Comparison of ENCODE assay signal across 9 mouse cellular contexts in the genomic region with DNA sequence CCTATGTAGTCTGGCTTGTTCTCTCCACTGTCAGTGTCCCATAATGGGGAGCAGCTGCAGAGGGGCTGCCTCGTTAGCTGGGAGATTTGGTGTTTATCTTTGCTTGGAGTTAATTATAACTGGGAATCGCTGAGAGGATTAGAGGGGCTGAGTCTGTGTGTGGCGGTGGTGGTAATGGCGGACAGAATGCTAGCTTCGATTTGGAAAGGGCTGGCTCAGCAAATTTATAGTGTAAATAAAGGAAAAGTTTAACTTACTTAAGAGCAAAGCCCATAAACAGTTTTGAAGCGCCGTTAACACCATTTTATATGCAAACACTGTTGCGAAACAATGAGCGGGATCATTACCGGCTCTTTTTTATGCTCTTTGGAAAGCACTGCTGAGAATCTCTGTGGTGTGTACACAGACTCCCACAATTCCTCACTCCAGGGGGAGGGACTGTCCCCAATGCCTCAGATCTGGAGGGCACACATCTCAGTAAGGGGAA.
A peak's percentile ranks its signal among the peaks of the same experiment; 100 is the strongest.
DNase-seq lines count a peak whose midpoint lies in the region; ATAC-seq and TF ChIP-seq lines count a peak whose summit lies in the region.
"Had no signal": no experiment of that assay in that cellular context is flagged by ENCODE, and none has a peak within 500 bp of the region (broad histone marks: within the 10 kb centered on the region; RNA-seq: fewer than 3 reads in every experiment).

No protein-coding gene starts in this region.

- 33% methylated on average over 10 of the region's 10 CpGs for WGBS in kidney, postnatal 0 days
- WGBS in liver, postnatal 0 days (ENCODE audit: insufficient replicate concordance) = 51% methylated on average over 10 of the region's 10 CpGs
- WGBS in small intestine, adult 2 months = 11% methylated on average over 10 of the region's 10 CpGs

- peaks cover 4% of the 10 kb centered on the region; the same call in 1 of the 2 replicates for H3K36me3 ChIP-seq in kidney, postnatal 0 days (ENCODE audit: insufficient read depth, low read length)
- no peaks in the 10 kb centered on the region for H3K36me3 ChIP-seq in liver, postnatal 0 days (replicated peaks; ENCODE audit: insufficient read depth, low read length)
- no peaks in the 10 kb centered on the region for H3K36me3 ChIP-seq in small intestine, adult 2 months (ENCODE audit: control insufficient read depth, insufficient read depth, low read length)

- no peak for ATAC-seq in kidney, postnatal 0 days (replicated peaks; ENCODE audit: low FRiP score, low read depth)
- peak; percentile 74 for ATAC-seq in granulocyte monocyte progenitor cell, adult 5-6 weeks (replicated peaks; ENCODE audit: poor library complexity, severe bottlenecking)
- ATAC-seq in liver, postnatal 0 days = peak; percentile 59

- no peak for TF ChIP-seq POLR2A in small intestine, adult 2 months (IDR thresholded peaks at IDR 0.05; ENCODE audit: low read depth, low read length)

- peak overlapping the region; percentile 32 for H3K4me2 ChIP-seq in kidney, postnatal 0 days (ENCODE audit: low read length)
- H3K4me2 ChIP-seq in liver, postnatal 0 days (ENCODE audit: low read depth, low read length) = peak overlapping the region; percentile 58

- no peak overlapping the region for H3K9ac ChIP-seq in kidney, postnatal 0 days (ENCODE audit: low read depth, low read length)
- H3K9ac ChIP-seq in liver, postnatal 0 days (replicated peaks) = no peak overlapping the region

- DNase-seq in kidney, postnatal 0 days (ENCODE audit: low spot score) = peak; percentile 40
- no peak for DNase-seq in kidney, adult 11 months
- no peak for DNase-seq in liver, postnatal 0 days
- DNase-seq in kidney, adult 8-10 months = no peak
- DNase-seq in gastrocnemius, adult 18-20 months (ENCODE audit: low spot score) = no peak
- DNase-seq in adrenal gland, adult 8-10 months = no peak
- DNase-seq: cerebellum, postnatal 10 days had no signal

- no peak for TF ChIP-seq EP300 in liver, postnatal 0 days (IDR thresholded peaks at IDR 0.05; ENCODE audit: low read depth)

- peak overlapping the region; percentile 58; the same call in 1 of the 2 replicates for H3K27ac ChIP-seq in kidney, postnatal 0 days
- H3K27ac ChIP-seq in liver, postnatal 0 days (ENCODE audit: low read depth) = peak overlapping the region; percentile 34; the same call in 1 of the 2 replicates
- H3K27ac ChIP-seq in small intestine, adult 2 months (ENCODE audit: insufficient read depth, low read depth, low read length) = no peak overlapping the region

- H3K4me3 ChIP-seq in kidney, postnatal 0 days (replicated peaks; ENCODE audit: low read depth, low read length) = peak overlapping the region; percentile 3
- H3K4me3 ChIP-seq in liver, postnatal 0 days (ENCODE audit: low read depth, low read length) = peak overlapping the region; percentile 17
- H3K4me3 ChIP-seq in small intestine, adult 2 months (ENCODE audit: low read depth, low read length) = peak overlapping the region; percentile 10; the same call in 1 of the 2 replicates

- H3K27me3 ChIP-seq in kidney, postnatal 0 days (ENCODE audit: insufficient read depth, low read length) = no peaks in the 10 kb centered on the region
- no peaks in the 10 kb centered on the region for H3K27me3 ChIP-seq in liver, postnatal 0 days (ENCODE audit: insufficient read depth, low read length)
- no peaks in the 10 kb centered on the region for H3K27me3 ChIP-seq in small intestine, adult 2 months (ENCODE audit: control insufficient read depth, insufficient read depth, low read length)

- H3K9me3 ChIP-seq in kidney, postnatal 0 days (replicated peaks; ENCODE audit: low read length) = no peaks in the 10 kb centered on the region
- no peaks in the 10 kb centered on the region for H3K9me3 ChIP-seq in liver, postnatal 0 days (ENCODE audit: low read length)

- peaks cover 11% of the 10 kb centered on the region; the same call in 1 of the 2 replicates for H3K4me1 ChIP-seq in kidney, postnatal 0 days (replicated peaks; ENCODE audit: insufficient read depth, low read length)
- H3K4me1 ChIP-seq in liver, postnatal 0 days (ENCODE audit: insufficient read depth) = no peaks in the 10 kb centered on the region
- H3K4me1 ChIP-seq in small intestine, adult 2 months (ENCODE audit: control insufficient read depth, insufficient read depth, insufficient read length, low read length) = peaks cover 12% of the 10 kb centered on the region; the same call in 1 of the 2 replicates

- no peak for TF ChIP-seq CTCF in kidney, postnatal 0 days (IDR thresholded peaks at IDR 0.05; ENCODE audit: low read depth)
- no peak for TF ChIP-seq CTCF in liver, postnatal 0 days (IDR thresholded peaks at IDR 0.05; ENCODE audit: low read depth)
- TF ChIP-seq CTCF in small intestine, adult 2 months (IDR thresholded peaks at IDR 0.05; ENCODE audit: extremely low read depth, insufficient read length, insufficient replicate concordance, low read depth, low read length) = no peak
